Mouse (Mus musculus) stomach, postnatal 0 days (tissue): Measurements from ENCODE around the gene Rai14. TPM values are rescaled to one million over a fixed set of nuclear protein-coding genes. Genes with fewer than 3 reads are reported as not detected.

Source experiments
- ATAC-seq: fragments of 200-750 bp; cut with Nextera tagmentation; 2 replicates; pipeline ENCODE4 v1.8.0; 2017; ENCODE audit not compliant: low FRiP score, low TSS enrichment
- DNase-seq: peaks from one replicate; pipeline ENCODE4 v3.0.0-alpha.2; 2016; ENCODE audit warnings: low spot score
- H3K27ac ChIP-seq: fragments of 300-500 bp; sonication (generic); replicated peaks from 2 replicates; pipeline ENCODE4 v1.5.1; 2014; ENCODE audit warnings: mild to moderate bottlenecking, control low read depth
- H3K27me3 ChIP-seq: fragments of 300-500 bp; sonication (generic); 2 replicates; pipeline ENCODE4 v1.6.1; 2014; ENCODE audit warnings: low read length; ENCODE audit not compliant: control insufficient read depth, insufficient read depth
- H3K36me3 ChIP-seq: fragments of 300-500 bp; sonication (generic); 2 replicates; pipeline ENCODE4 v1.6.1; 2014; ENCODE audit warnings: low read length, mixed read lengths; ENCODE audit not compliant: control insufficient read depth, insufficient read depth
- H3K4me1 ChIP-seq: fragments of 300-500 bp; sonication (generic); replicated peaks from 2 replicates; pipeline ENCODE4 v1.6.1; 2014; ENCODE audit warnings: antibody characterized with exemption; ENCODE audit not compliant: control insufficient read depth, insufficient read depth
- H3K4me2 ChIP-seq: fragments of 300-500 bp; sonication (generic); replicated peaks from 2 replicates; pipeline ENCODE4 v1.6.1; 2014; ENCODE audit warnings: low read depth, mild to moderate bottlenecking, control low read depth, moderate library complexity
- H3K4me3 ChIP-seq: fragments of 300-500 bp; sonication (generic); 2 replicates; pipeline ENCODE4 v1.5.1; 2014; ENCODE audit warnings: low read depth, low read length, control low read depth
- H3K9ac ChIP-seq: fragments of 300-500 bp; sonication (generic); 2 replicates; pipeline ENCODE4 v1.6.1; 2014; ENCODE audit warnings: mild to moderate bottlenecking, low read length, control low read depth, mixed read lengths
- H3K9me3 ChIP-seq: fragments of 300-500 bp; sonication (generic); 2 replicates; pipeline ENCODE4 v1.6.1; 2016; ENCODE audit warnings: low read length; ENCODE audit not compliant: control insufficient read depth
- CTCF ChIP-seq: IDR thresholded peaks from 2 replicates; pipeline ENCODE4 v1.5.1; 2016; ENCODE audit warnings: antibody characterized with exemption, low read depth, mild to moderate bottlenecking, moderate library complexity
- EP300 ChIP-seq: optimal IDR thresholded peaks from 2 replicates; pipeline ENCODE3; 2016; ENCODE audit warnings: antibody characterized with exemption
- WGBS: fragments of 180-500 bp; shearing (Covaris S2); extraction: QIAGEN DNeasy Blood & Tissue Kit; methylation state at CpG from one replicate; pipeline ENCODE4 v1.1.7; 2014; 5-methylcytosine and 5-hydroxymethylcytosine counted together
- polyA plus RNA-seq: library from polyadenylated mRNA; unstranded; fragments of >200 nt; fragmentation: Nextera tagmentation; extraction: Ambion mirVana; gene quantifications from 2 replicates; pipeline ENCODE4 v1.2.1, GENCODE M21; 2015

Gene Rai14
- polyA plus RNA-seq, 1 experiment from 2014 or later = 8.0 TPM

DNA sequence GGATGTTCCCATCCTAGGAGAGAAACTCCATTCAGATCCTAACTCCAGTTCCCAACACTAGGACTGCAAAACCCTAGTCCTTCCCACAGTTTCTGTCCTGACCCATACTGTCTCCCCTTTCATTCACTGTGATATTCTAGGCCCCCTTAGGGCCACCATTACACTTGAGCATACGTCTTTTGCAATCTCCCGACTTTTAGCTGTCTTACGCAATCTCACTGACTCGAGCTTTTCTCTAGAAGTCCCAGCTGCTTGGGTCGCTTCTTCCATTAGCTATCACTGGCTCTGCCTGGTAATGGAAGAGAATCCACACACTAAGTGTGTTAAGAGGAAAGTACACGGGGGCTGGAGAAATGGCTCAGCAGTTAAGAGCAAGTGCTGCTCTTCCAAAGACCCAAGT, 121.3 kb downstream of the Rai14 start:
- DNase-seq (no peak), ATAC-seq (no peak)
- no peaks in the 10 kb centered on the region for H3K9me3 ChIP-seq
- 71% methylated on average over 6 of the region's 6 CpGs for WGBS
- TF ChIP-seq CTCF (no peak), EP300 (no peak)
- H3K9ac ChIP-seq = no peak overlapping the region
- no peaks in the 10 kb centered on the region for H3K4me1 ChIP-seq
- H3K36me3 ChIP-seq = no peaks in the 10 kb centered on the region; the same call in 1 of the 2 replicates
- no peaks in the 10 kb centered on the region for H3K27me3 ChIP-seq
- H3K27ac ChIP-seq = no peak overlapping the region
- no peak overlapping the region for H3K4me3 ChIP-seq
- H3K4me2 ChIP-seq = no peak overlapping the region

GRCm38 (mm10) chr15:10586565-10586964, 127.9 kb downstream of the Rai14 start:
- TF ChIP-seq EP300 (no peak), CTCF (peak; percentile 45)
- WGBS = 80% methylated on average over 2 of the region's 2 CpGs
- DNase-seq = no peak
- no peak for ATAC-seq
- H3K27ac ChIP-seq = no peak overlapping the region
- no peaks in the 10 kb centered on the region for H3K27me3 ChIP-seq
- H3K4me3 ChIP-seq = no peak overlapping the region
- H3K9ac ChIP-seq = no peak overlapping the region
- peaks cover 2% of the 10 kb centered on the region for H3K36me3 ChIP-seq
- no peak overlapping the region for H3K4me2 ChIP-seq
- H3K9me3 ChIP-seq = no peaks in the 10 kb centered on the region
- no peaks in the 10 kb centered on the region for H3K4me1 ChIP-seq

GRCm38 (mm10) chr15:10584359-10585187, 129.9 kb downstream of the Rai14 start:
- 76% methylated on average over 10 of the region's 10 CpGs for WGBS
- no peaks in the 10 kb centered on the region for H3K4me1 ChIP-seq
- H3K36me3 ChIP-seq = peaks cover 2% of the 10 kb centered on the region
- ATAC-seq (no peak), DNase-seq (no peak)
- TF ChIP-seq CTCF (no peak), EP300 (no peak)
- H3K9me3 ChIP-seq = no peaks in the 10 kb centered on the region
- no peak overlapping the region for H3K27ac ChIP-seq
- no peaks in the 10 kb centered on the region for H3K27me3 ChIP-seq
- no peak overlapping the region for H3K4me3 ChIP-seq
- H3K9ac ChIP-seq = no peak overlapping the region
- H3K4me2 ChIP-seq = no peak overlapping the region

DNA sequence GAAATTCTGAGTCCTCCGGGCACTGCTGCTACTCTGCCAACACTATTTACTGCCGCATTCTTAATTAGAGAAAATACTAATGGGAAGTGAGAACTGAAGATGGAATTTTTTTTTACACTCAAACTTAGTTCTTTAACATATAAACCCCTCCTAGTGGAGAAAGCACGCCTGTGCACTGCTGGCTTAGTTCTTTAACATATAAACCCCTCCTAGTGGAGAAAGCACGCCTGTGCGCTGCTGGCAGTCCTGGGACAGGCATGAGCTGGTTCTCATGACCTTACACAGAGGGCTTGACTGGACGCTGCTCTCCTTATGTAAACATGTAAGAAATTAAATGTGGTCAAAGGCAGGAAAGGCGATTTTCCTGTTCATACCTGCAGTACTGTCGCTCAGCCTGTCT, 131.0 kb downstream of the Rai14 start:
- no peak overlapping the region for H3K4me2 ChIP-seq
- no peaks in the 10 kb centered on the region for H3K4me1 ChIP-seq
- H3K4me3 ChIP-seq = no peak overlapping the region
- peaks cover 2% of the 10 kb centered on the region; the same call in 1 of the 2 replicates for H3K36me3 ChIP-seq
- peak; percentile 70 for DNase-seq
- H3K9me3 ChIP-seq = no peaks in the 10 kb centered on the region
- TF ChIP-seq EP300 (no peak), CTCF (peak; percentile 88)
- H3K27me3 ChIP-seq = no peaks in the 10 kb centered on the region
- no peak overlapping the region for H3K27ac ChIP-seq
- H3K9ac ChIP-seq = no peak overlapping the region
- WGBS = 39% methylated on average over 8 of the region's 8 CpGs
- peak; percentile 95 for ATAC-seq

DNA sequence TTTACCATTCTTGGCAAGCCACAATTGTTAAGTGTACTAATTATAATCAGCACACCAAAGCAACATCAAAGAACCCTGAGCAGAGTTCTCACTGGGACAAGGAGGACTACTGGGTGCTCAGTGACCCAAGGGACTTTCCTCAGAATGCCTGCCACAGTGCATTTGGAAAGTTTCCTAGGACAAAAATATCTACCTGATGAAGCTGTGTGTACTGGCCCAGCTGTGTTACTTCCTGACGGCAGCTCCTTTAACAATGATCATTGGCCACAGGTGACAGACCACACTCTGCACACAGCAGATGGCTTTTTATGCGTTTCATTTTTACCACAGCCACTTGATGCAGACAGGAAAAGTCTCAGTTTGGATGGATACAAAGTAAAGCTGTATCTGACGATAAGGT, 135.3 kb downstream of the Rai14 start:
- ATAC-seq (no peak), DNase-seq (no peak)
- no peak overlapping the region for H3K27ac ChIP-seq
- H3K4me1 ChIP-seq = no peaks in the 10 kb centered on the region
- WGBS = 88% methylated on average over 3 of the region's 3 CpGs
- H3K4me3 ChIP-seq = no peak overlapping the region
- no peak overlapping the region for H3K4me2 ChIP-seq
- H3K27me3 ChIP-seq = no peaks in the 10 kb centered on the region
- peaks cover 16% of the 10 kb centered on the region; the same call in 1 of the 2 replicates for H3K36me3 ChIP-seq
- TF ChIP-seq CTCF (no peak), EP300 (no peak)
- no peak overlapping the region for H3K9ac ChIP-seq
- no peaks in the 10 kb centered on the region for H3K9me3 ChIP-seq

DNA sequence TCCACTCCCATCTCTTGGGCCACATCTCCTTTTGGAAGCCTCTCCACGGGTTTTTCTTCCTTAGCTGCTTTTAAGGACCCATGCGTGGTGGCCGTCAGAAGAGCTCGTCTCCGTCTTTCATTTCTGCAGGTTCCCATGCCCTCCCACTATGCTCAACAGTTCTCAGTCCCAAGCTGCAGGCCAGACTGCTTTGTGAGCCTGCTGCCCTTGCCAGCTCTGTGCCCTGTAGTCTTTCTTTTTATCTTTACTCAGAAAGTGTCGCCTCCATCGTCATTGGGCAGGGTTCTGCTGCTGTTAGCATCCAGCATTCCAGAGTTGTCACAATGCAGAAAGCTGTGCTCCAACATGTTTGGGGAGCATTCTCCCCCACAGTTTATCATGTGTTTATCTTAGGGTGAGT, 147.9 kb downstream of the Rai14 start:
- H3K4me3 ChIP-seq = no peak overlapping the region
- no peaks in the 10 kb centered on the region for H3K36me3 ChIP-seq
- no peak overlapping the region for H3K9ac ChIP-seq
- no peak overlapping the region for H3K4me2 ChIP-seq
- H3K27ac ChIP-seq = no peak overlapping the region
- TF ChIP-seq EP300 (no peak), CTCF (no peak)
- 66% methylated on average over 7 of the region's 7 CpGs for WGBS
- ATAC-seq (no peak), DNase-seq (no peak)
- H3K4me1 ChIP-seq = no peaks in the 10 kb centered on the region
- 0 out of 2 replicates have a peak, but pooled peaks cover 2% of the 10 kb centered on the region for H3K9me3 ChIP-seq
- no peaks in the 10 kb centered on the region for H3K27me3 ChIP-seq
